Mouse (Mus musculus) T-cell, adult 2 months (primary cell): ENCODE measurements around the gene Slit1.

ENCODE experiments used
- DNase-seq: peaks from one replicate; pipeline ENCODE4 v3.0.0; 2022; ENCODE audit warnings: low spot score

Slit1 gene

GRCm38 (mm10) chr19:41597170-41597894 is 146.1 kb downstream of the Slit1 start:
- DNase-seq, result peak; percentile 15

- no peak for DNase-seq
Observed at GRCm38 (mm10) chr19:41591808-41592207, 151.7 kb downstream of the Slit1 start.

GRCm38 (mm10) chr19:41589681-41590080 is 153.8 kb downstream of the Slit1 start:
- no peak for DNase-seq

- DNase-seq, result no peak
Observed at GRCm38 (mm10) chr19:41589026-41589425, 154.4 kb downstream of the Slit1 start.

GRCm38 (mm10) chr19:41587431-41588222 is 155.8 kb downstream of the Slit1 start:
- DNase-seq, result no peak

GRCm38 (mm10) chr19:41586752-41587151 is 156.7 kb downstream of the Slit1 start:
- DNase-seq, result no peak

GRCm38 (mm10) chr19:41582918-41583514 is 160.4 kb downstream of the Slit1 start:
- no peak for DNase-seq

GRCm38 (mm10) chr19:41581706-41582420 is 161.6 kb downstream of the Slit1 start, which contains the start of gene Gm340:
Gene Gm340 (plus strand): TSS chr19:41582370.
- no peak for DNase-seq

- no peak for DNase-seq
Observed at GRCm38 (mm10) chr19:41579311-41579920, 164.0 kb downstream of the Slit1 start.

GRCm38 (mm10) chr19:41577576-41577975 is 165.9 kb downstream of the Slit1 start:
- DNase-seq, result no peak

GRCm38 (mm10) chr19:41573700-41574099 is 169.8 kb downstream of the Slit1 start:
- DNase-seq, result no peak

- DNase-seq, result no peak
Observed at GRCm38 (mm10) chr19:41568791-41569190, 174.7 kb downstream of the Slit1 start.

- no peak for DNase-seq
Observed at GRCm38 (mm10) chr19:41560856-41561255, 182.6 kb downstream of the Slit1 start.

- DNase-seq, result no peak
Observed at GRCm38 (mm10) chr19:41558891-41559486, 184.5 kb downstream of the Slit1 start.

GRCm38 (mm10) chr19:41557491-41557890 is 186.0 kb downstream of the Slit1 start:
- no peak for DNase-seq

- DNase-seq, result no peak
Observed at GRCm38 (mm10) chr19:41556981-41557380, 186.5 kb downstream of the Slit1 start.
